Mouse (Mus musculus) bone marrow, adult 2 months (tissue): ENCODE results near the gene Pirt.

ENCODE experiments used
- CTCF ChIP-seq: fragments of 200-500 bp; IDR thresholded peaks from 2 replicates; pipeline ENCODE4 v1.5.1; 2011; ENCODE audit warnings: low read length, control low read depth; ENCODE audit not compliant: control insufficient read depth, insufficient read depth
- POLR2A ChIP-seq: fragments of 200-500 bp; IDR thresholded peaks from 2 replicates; pipeline ENCODE4 v1.6.1; 2011; ENCODE audit warnings: low read depth, mild to moderate bottlenecking, control low read depth, low read length, borderline replicate concordance; ENCODE audit not compliant: control insufficient read depth

GRCm38 (mm10) chr11:66956303-66956702, 44.5 kb downstream of the Pirt start, which contains the start of gene Tmem238l:
- no peak for TF ChIP-seq CTCF
- TF ChIP-seq POLR2A, result no peak
